Mouse (Mus musculus): Measurements from ENCODE around the gene Krt73.

Krt73 gene

DNA sequence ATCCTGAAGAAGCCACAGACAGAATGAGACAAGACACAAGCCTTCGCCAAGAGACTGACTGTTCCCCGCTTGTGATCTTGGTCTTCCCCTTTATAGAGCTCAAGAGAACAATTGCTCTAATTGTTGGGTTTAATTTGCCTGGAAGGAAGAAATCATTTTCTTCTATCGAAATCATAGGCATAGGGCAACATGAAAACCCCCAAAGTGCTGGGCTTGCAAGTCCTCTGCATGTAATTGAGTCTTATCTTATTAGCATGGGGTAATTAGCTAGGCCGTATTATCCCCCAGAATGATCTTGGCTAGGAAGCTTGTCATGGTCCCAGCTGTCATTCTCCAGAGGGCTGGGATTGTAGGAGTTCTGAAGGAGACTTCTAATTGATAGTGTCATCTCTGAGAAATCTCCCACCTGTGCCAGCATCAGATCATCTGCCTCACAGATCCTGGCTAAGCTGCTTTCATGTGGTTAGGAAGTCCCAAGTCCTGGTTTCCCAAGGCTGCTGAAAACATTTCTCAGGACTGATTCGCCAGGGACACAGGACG lies at the start of gene Krt73:
Krt73 (minus strand) TSS at position 51 of the 540 bp plus-strand sequence.
- no peak for DNase-seq (ENCODE audit: low read depth, low spot score)

DNA sequence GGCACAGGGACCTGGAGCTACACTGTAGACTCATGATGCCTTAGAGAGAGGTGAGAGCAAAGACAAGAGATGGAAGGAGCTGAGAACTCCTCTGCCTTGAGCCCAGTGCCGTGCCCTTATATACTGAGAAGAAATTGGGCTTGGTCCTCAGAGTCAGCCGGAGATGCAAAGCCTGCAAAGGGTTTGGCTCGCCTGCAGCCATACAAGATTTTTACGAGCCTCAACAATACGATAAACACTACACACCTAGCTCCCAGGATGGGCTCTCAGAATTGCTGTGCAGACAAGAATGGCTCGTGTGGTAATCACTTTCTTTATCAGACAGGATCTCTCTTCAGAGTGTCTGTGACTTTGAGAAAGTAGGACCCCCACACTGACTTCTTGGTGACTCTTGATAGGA lies 48.5 kb upstream of the Krt73 start, which contains the start of gene Krt1:
Krt1 (minus strand) TSS at position 101 of the 400 bp plus-strand sequence.
- no peak for DNase-seq (ENCODE audit: low read depth, low spot score)

DNA sequence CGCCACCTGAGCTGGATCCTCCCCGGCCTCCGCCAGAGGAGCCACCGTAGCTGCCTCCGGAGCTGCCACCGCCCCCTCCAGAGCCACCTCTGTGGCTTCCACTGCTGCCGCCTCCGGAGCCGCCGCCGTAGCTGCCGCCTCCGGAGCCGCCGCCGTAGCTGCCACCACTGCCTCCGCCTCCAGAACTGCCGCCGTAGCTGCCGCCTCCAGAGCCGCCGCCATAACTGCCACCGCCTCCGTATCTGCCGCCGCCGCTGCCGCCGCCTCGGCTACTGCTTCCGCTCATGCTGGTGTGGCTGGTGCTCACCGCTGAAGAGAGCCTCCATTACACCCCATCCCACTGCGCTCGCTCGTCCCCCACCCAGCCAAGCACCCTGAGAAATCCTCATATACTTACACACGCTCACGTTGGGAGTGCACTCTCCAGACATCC lies 43.8 kb upstream of the Krt73 start:
- no peak for DNase-seq (ENCODE audit: low read depth, low spot score)

DNA sequence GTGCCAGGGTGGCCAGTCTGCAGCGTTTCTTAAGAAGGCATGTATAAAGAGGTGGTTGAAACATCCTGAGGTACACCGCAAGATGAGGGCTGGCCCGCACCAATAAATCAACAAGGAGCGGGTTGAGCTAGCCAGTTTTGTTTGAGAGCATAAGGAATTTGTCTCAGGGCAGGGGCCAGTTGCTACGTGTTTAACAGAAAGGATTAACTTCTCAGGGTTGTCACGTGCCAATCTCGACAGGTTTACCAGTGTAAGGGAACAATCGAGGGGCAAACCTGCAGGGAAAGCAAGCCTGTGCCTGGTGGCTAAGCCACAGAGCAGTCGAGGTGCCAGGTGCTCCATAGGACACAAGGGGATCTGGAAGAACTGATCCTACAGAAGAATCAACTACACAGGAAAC lies 41.0 kb upstream of the Krt73 start:
- no peak for DNase-seq (ENCODE audit: low read depth, low spot score)

DNA sequence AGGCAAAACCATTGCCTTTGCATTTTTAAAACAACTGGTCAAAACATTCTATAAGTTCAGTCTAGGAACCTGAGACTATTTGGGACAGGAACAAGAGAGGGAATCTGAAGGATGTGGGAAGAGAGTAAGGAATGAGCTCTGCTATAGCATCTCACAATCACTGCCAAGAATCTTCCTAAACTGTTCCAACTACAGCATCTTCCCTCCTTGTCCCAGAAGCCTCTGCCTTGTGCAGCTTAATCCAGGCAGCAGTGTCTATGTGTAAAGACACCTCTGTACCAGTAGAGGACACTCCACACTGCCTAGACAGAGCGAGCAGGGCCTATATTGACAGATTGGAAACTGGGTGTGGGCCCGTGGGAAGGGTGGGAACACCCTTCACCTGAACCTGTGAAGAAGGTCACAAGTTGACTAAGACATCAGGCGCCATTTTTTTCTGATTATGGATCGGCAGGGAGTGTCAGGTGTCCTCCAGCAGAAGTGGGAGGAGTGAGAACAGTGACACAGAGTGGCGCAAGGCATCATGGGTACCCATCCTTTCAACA lies 32.7 kb upstream of the Krt73 start:
- no peak for DNase-seq (ENCODE audit: low read depth, low spot score)

DNA sequence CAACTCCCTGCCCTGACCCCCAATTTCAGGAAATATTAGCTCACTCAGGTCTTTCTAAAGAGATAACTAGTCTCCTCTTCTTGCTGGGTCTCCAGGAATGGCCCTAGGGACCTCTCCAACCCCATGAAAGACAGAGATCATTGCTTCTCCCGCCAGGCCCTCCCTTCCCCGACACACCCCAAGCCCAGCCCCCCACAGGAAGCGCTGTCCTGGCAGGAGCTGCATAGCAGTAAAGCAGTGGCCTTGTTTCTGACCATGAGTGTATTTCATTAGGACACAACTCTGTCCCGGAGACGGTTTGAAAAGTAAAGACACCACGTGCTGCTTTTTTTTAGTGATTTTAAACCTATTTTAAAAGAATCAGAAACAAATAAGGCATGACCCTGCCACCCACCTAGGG lies 31.0 kb upstream of the Krt73 start:
- no peak for DNase-seq (ENCODE audit: low read depth, low spot score)

DNA sequence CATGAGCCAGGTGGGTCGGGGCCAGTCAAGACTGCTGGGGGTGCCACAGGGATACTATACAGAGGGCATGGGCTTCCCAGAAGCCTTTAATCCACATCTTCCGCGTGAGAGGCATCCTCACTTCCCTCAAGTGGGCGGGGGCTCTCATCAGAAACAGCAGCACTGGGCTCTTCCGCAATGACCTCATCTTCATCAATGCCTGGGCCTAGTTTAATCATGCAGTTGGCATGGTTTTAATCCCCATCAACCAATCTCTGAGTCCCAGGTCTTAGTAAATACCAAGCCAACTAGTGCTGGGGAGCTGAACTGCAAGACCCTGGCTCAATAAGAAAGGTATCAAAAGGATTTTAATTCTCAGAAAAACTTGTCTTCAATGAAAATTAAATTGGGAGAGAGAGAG lies 27.3 kb upstream of the Krt73 start:
- DNase-seq (ENCODE audit: low read depth, low spot score), result no peak

DNA sequence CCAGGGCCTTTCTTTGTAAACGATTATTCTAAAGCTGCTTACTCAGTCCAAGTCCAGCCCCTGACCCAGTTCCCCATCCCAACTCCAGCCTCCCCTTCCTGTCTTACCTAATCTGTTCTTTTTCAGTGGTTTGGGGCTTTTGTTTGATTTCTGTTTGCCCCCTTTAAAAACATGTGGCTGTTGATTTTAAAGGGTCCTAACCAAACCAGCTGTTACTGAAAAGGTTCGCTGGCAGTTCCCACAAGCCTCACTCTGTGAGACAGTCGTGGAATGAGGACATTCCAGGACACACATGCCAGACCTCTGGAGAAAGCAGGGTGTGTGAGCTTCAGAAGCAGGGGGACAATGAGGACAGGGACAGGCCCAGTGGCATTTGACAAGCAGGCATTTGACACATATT lies 19.6 kb upstream of the Krt73 start:
- DNase-seq (ENCODE audit: low read depth, low spot score), result no peak

DNA sequence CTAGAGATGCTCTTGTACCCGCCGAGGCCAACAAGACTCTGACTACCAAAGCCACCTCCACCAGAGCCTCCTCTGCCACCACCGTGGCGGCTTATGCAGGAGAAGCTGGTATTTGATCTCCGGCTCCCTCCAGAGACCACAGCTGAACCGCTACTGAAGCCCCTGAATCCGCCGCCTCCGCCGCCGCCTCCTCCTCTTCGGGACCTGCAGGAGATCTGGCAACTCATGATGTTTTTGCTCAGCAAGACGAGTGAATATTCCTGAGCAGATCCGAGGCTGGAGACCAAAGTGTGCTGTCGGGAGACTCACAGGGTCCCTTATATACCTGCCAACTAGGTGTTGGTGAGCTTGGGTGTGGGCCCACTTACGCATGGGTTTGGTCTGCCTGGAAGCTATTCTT lies 15.7 kb upstream of the Krt73 start, which contains the start of gene Krt2:
Krt2 (minus strand) TSS at position 295 of the 400 bp plus-strand sequence.
- no peak for DNase-seq (ENCODE audit: low read depth, low spot score)

DNA sequence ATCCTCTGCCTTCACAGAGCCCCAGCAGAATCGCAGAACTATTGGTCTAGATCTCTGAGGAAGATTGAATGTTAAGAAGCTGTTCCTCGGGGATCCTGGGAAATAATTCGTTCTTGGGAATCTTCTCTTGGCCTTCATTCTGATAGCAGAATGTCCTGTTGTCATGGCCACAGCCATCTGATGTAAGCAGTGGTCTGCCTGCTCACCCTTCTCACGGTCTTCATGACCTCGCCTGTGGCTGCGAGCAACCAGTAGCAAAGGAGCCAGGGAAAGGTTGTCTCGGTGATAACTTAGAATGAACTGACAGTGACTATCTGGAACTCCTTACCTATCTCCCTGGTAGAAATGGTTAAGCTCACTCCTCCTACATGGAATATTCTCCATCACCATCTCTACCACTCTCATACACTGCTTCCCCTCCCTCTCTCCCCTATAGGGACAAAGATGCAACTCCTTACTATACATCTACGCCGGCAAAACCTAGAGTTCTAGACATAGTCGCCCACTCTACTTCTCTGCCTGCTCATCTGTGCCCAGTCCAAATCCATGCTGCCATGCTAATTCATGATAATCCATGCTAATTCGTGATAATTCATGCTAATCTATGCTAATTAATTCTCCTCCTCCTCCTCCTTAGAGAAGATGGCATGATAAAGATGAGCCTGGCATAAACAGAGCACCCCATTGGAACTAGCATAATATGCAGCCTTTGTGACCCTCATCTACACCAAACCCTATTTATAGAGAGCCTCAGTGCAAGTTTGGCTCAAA lies 1.1 kb upstream of the Krt73 start:
- DNase-seq (ENCODE audit: low read depth, low spot score), result no peak

DNA sequence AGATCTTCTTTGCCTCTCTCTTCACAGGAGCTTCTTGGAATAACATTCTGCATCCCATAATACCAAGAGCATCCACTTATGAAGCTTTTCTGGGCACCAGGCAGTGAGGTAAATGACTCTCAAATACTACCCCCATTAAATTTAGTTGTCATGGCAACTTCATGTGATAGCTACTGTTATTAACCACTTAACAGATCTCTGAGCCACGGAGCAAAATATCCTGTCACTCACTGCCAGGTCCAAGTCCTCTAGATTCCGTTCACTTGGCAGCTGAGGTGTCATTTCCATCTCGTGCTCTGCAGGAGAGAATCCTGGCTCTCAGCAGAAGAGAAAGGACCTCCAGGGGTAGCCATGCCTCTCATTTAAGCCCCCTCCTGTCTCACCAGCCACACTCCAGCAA lies 11.3 kb downstream of the Krt73 start:
- DNase-seq (ENCODE audit: low read depth, low spot score), result no peak

DNA sequence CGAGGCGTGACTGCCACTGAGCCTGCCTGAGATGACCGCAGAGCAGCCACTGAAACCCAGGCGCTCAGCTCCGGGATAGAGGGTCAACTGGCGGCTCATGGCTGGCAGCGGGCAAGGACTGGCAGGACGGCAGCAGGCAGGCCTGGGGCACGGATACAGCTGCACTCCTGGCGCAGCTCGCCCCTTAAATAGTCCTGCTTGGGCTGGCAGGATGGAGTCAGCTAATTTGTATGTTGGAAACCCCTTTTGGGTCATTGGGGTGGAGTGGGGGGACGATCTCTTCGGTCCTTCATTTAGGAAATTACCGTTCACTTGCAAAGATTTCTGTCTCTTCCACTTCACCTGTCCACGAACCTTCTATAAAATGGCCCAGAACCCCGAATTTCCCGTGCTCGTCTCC lies 15.8 kb downstream of the Krt73 start, which contains the start of gene Krt72:
Krt72 (minus strand) TSS at position 101 of the 400 bp plus-strand sequence.
- DNase-seq (ENCODE audit: low read depth, low spot score), result no peak

DNA sequence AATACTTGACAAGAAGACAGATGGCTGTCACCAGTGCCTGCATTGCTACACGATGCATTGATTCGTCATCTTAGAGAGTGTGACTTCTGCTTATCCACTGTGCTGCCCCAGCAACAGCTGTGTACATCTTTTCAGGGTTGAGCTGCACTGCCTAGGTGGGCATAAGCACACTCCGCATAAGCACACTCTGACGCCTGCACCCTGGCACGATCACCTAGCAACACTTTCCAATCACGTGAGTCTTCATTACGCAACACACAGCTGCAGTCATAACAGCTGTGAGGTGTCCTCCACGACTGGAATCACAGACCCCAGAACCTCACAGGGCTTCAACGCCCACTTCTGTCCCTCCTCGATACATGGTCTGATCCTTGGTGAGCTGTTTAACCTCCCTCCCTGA lies 28.7 kb downstream of the Krt73 start:
- DNase-seq (ENCODE audit: low read depth, low spot score), result no peak

DNA sequence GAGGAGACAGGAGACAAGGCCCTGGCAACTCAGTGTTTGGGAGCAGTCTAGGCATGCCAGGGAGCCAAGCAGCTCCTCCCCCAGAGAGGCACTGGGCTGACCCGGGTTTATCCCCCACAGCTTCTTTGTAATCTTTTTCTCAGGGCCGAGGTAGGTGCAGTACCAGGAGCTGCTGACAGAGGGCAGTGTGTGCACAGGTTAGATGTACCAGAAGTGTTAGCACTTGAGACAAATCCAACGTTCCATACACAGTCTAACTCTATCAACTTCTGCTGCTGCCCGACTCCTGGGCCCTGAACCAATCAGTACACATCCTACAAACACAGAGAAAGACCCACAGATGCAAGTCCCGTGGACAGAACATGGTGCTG lies 29.4 kb downstream of the Krt73 start:
- DNase-seq (ENCODE audit: low read depth, low spot score), result peak; percentile 72

DNA sequence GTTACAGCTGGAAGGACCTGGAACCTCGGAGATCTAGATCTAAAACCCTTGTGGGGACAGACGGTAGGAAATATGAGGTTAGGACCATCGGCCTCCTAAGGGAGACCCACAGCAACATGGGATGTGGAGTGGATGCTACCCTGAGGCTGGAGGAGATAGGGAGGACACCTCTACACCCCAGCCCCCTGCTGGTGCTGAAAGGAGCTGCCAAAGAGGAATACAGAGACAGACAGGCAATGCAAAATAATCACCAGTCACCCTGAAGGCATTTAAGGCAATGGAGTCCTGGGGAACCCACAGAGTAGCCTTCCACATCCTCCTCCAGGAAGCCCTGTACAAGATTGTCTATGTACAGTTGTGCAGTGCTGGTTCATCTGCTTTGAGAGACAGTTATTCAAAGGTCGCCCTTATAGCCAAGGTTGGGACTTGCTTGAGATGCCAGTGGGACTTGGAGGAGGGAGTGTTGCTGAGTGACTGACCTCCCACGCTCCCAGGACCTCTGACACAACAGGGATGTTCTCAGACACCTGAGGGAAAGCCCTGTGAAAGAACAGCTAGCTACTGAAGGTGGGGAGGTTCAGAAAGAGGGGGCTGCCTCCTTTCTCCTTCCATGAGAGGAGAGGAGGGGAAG lies 30.0 kb downstream of the Krt73 start:
- DNase-seq (ENCODE audit: low read depth, low spot score), result no peak

DNA sequence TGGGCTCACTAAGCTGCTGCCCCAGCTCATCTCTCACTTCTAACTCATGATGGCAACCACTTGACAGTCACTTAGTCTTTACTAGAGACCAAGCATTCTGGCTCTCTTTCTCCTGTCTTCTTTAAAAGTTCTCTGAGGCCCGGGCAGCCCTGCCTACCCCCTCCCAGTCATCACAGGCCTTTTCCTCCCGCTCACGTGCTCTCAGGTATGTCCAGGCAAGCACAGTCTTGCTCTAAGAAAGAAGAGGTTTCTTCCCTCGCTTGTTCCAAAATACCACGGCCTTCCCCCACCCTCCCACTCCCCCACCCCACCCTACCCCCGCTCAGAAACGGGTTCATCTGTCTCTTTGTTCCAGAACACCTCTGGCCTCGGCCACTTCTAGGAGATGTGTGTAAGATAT lies 31.9 kb downstream of the Krt73 start:
- no peak for DNase-seq (ENCODE audit: low read depth, low spot score)

Data from retina, adult 2 months (tissue).